ENCODE assay signal across 17 mouse cellular contexts in genomic region chr2:38851797-38852196, GRCm38 (mm10).
"Had no signal": no experiment of that assay in that cellular context is flagged by ENCODE, and none has a peak within 500 bp of the region (broad histone marks: within the 10 kb centered on the region; RNA-seq: fewer than 3 reads in every experiment).

No protein-coding gene starts in this region.

- ATAC-seq: inflammation-experienced regulatory T-cells, adult 6 months; liver, postnatal 0 days; midbrain, embryonic 15.5 days had no signal

- H3K4me1 ChIP-seq: limb, embryonic 10.5 days; liver, embryonic 13.5 days; lung, embryonic 15.5 days; megakaryocyte, embryonic 14.5 days; midbrain, embryonic 15.5 days; neural tube, embryonic 13.5 days had no signal

- H3K36me3 ChIP-seq: liver, embryonic 13.5 days had no signal

- H3K9me3 ChIP-seq: limb, embryonic 10.5 days; liver, embryonic 13.5 days; lung, embryonic 15.5 days; megakaryocyte, embryonic 14.5 days; midbrain, embryonic 15.5 days; neural tube, embryonic 13.5 days had no signal

- DNase-seq: kidney, adult 8-10 months; kidney, postnatal 14 days; liver, embryonic 13.5 days; liver, postnatal 0 days; lung, postnatal 14 days; retina, postnatal 1 day; right cerebral cortex, postnatal 4 days; spleen, adult 18-20 months; thymus, adult 18-20 months had no signal

- H3K4me3 ChIP-seq: limb, embryonic 10.5 days; liver, embryonic 13.5 days; lung, embryonic 15.5 days; megakaryocyte, embryonic 14.5 days; midbrain, embryonic 15.5 days; neural tube, embryonic 13.5 days had no signal

- H3K9ac ChIP-seq: liver, embryonic 13.5 days; liver, postnatal 0 days; lung, embryonic 15.5 days; midbrain, embryonic 15.5 days; neural tube, embryonic 13.5 days had no signal

- H3K27me3 ChIP-seq: liver, embryonic 13.5 days; lung, embryonic 15.5 days; megakaryocyte, embryonic 14.5 days; midbrain, embryonic 15.5 days; neural tube, embryonic 13.5 days had no signal

- H3K4me2 ChIP-seq: liver, embryonic 13.5 days; lung, embryonic 15.5 days; midbrain, embryonic 11.5 days; midbrain, embryonic 15.5 days; neural tube, embryonic 13.5 days had no signal

- H3K27ac ChIP-seq: limb, embryonic 10.5 days; liver, embryonic 13.5 days; lung, embryonic 15.5 days; macrophage; midbrain, embryonic 15.5 days; neural tube, embryonic 13.5 days had no signal
